Mouse (Mus musculus) lung, embryonic 14.5 days (tissue): ENCODE measurements around the gene Tiam2. TPM values are rescaled to one million over a fixed set of nuclear protein-coding genes. Genes with fewer than 3 reads are reported as not detected.
A peak's percentile ranks its signal among the peaks of the same experiment; 100 is the strongest.

ENCODE experiments used
- ATAC-seq: fragments of 200-750 bp; cut with Nextera tagmentation; 2 replicates; pipeline ENCODE4 v1.8.0; 2017; ENCODE audit warnings: mild to moderate bottlenecking, moderate TSS enrichment, moderate library complexity; ENCODE audit not compliant: insufficient read depth
- DNase-seq: peaks from one replicate; pipeline ENCODE4 v3.0.0-alpha.2; 2015
- H3K27ac ChIP-seq: fragments of 300-500 bp; sonication (generic); 2 replicates; pipeline ENCODE4 v1.5.1; 2014; ENCODE audit warnings: low read depth, mild to moderate bottlenecking, moderate library complexity
- H3K27me3 ChIP-seq: fragments of 300-500 bp; sonication (generic); 2 replicates; pipeline ENCODE4 v1.6.1; 2014; ENCODE audit warnings: low read length, control low read depth; ENCODE audit not compliant: insufficient read depth
- H3K36me3 ChIP-seq: fragments of 300-500 bp; sonication (generic); 2 replicates; pipeline ENCODE4 v1.6.1; 2014; ENCODE audit warnings: control low read depth; ENCODE audit not compliant: insufficient read depth
- H3K4me1 ChIP-seq: fragments of 300-500 bp; sonication (generic); 2 replicates; pipeline ENCODE4 v1.6.1; 2014; ENCODE audit warnings: antibody characterized with exemption, control low read depth; ENCODE audit not compliant: insufficient read depth
- H3K4me2 ChIP-seq: fragments of 300-500 bp; sonication (generic); 2 replicates; pipeline ENCODE4 v1.6.1; 2014; ENCODE audit warnings: mild to moderate bottlenecking
- H3K4me3 ChIP-seq: fragments of 300-500 bp; sonication (generic); 2 replicates; pipeline ENCODE4 v1.5.1; 2014; ENCODE audit warnings: low read depth, low read length
- H3K9ac ChIP-seq: fragments of 300-500 bp; sonication (generic); 2 replicates; pipeline ENCODE4 v1.6.1; 2014
- H3K9me3 ChIP-seq: fragments of 300-500 bp; sonication (generic); 2 replicates; pipeline ENCODE4 v1.6.1; 2016; ENCODE audit warnings: low read depth, low read length, control low read depth
- CTCF ChIP-seq: IDR thresholded peaks from 2 replicates; pipeline ENCODE4 v1.5.1; 2016; ENCODE audit warnings: antibody characterized with exemption, low read depth
- WGBS: fragments of 180-500 bp; shearing (Covaris S2); extraction: QIAGEN DNeasy Blood & Tissue Kit; methylation state at CpG from one replicate; pipeline ENCODE4 v1.1.7; 2014; 5-methylcytosine and 5-hydroxymethylcytosine counted together
- polyA plus RNA-seq: library from polyadenylated mRNA; unstranded; fragments of >200 nt; fragmentation: Nextera tagmentation; extraction: Ambion mirVana; gene quantifications from 2 replicates; pipeline ENCODE4 v1.2.1, GENCODE M21; 2014

Gene Tiam2
- polyA plus RNA-seq, 1 experiment from 2014 or later: 7.3 TPM

- Histone ChIP-seq H3K4me3 (no peak overlapping the region), H3K27ac (no peak overlapping the region), H3K4me2 (no peak overlapping the region), H3K4me1 (no peaks in the 10 kb centered on the region), H3K9ac (no peak overlapping the region), H3K27me3 (no peaks in the 10 kb centered on the region), H3K36me3 (no peaks in the 10 kb centered on the region), H3K9me3 (no peaks in the 10 kb centered on the region)
- ATAC-seq (no peak), DNase-seq (no peak)
- TF ChIP-seq CTCF: no peak
- 79% methylated on average over 3 of the region's 3 CpGs for WGBS
Observed at GRCm38 (mm10) chr17:3354856-3355255, 28.5 kb downstream of the Tiam2 start.

DNA sequence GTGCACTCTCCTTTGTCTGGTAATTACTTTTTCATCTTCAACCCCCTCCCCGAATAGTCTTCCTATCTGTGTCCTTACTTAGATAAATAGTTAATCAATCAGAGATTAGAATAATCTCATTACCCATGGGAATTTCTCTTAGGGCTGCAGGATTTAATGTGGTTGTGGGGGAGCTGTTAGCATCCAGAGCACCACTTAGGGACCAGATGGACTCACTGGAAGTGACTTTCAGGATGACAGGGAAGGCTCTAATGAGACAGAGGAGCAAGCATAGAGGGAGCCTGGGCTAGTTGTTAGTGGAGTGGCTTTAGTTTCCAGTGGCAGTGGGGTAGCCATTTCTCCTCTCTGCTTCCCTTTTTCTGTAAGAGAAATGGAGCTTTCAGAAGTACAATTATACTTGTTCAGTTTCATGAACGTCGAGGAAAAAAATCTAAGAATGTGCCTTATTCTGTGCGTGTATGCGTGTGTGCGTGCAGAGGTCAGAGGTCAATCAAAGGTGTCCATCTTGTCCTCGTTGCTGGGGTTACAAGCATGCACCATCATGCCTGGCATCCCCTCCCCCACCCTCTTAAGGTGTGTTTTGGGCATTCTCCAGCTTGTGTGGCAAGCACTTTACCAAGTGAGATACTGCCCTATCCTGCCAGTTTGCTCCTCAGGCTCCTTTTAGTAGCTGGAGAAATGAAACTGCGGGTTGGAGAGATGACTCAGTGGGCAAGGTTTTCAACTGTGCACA lies 30.4 kb downstream of the Tiam2 start:
- Histone ChIP-seq H3K4me1 (no peaks in the 10 kb centered on the region), H3K9ac (no peak overlapping the region), H3K9me3 (no peaks in the 10 kb centered on the region), H3K4me3 (no peak overlapping the region), H3K4me2 (no peak overlapping the region), H3K27me3 (no peaks in the 10 kb centered on the region), H3K36me3 (no peaks in the 10 kb centered on the region), H3K27ac (no peak overlapping the region)
- DNase-seq (no peak), ATAC-seq (no peak)
- 70% methylated on average over 8 of the region's 8 CpGs for WGBS
- TF ChIP-seq CTCF: no peak

DNA sequence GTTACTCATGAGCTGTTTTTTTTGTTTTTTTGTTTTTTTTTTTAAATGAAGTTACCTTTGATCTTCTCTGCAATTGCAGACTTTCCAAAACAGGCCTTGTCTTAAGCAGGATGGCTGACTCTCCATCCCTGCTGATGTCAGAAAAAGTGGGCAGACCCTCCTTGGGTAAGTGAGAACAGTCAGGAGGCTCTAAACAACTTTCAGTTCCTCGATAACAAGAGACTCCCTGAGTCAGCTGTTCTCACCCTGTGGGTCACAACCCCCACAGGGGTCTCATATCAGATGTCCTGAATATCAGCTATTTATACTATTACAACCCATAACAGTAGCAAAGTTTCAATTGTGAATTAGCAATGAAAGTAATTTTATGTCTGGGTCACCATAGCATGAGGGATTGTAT lies 33.9 kb downstream of the Tiam2 start:
- no peaks in the 10 kb centered on the region for H3K36me3 ChIP-seq
- H3K9me3 ChIP-seq: no peaks in the 10 kb centered on the region
- no peak overlapping the region for H3K9ac ChIP-seq
- no peak overlapping the region for H3K4me2 ChIP-seq
- no peak for DNase-seq
- no peak for TF ChIP-seq CTCF
- H3K4me3 ChIP-seq: no peak overlapping the region
- H3K27ac ChIP-seq: no peak overlapping the region
- WGBS: 39% methylated on average over 1 of the region's 1 CpGs
- no peaks in the 10 kb centered on the region for H3K27me3 ChIP-seq
- no peaks in the 10 kb centered on the region for H3K4me1 ChIP-seq
- ATAC-seq: no peak

GRCm38 (mm10) chr17:3361751-3362150 lies 35.4 kb downstream of the Tiam2 start:
- no peak overlapping the region for H3K9ac ChIP-seq
- no peak overlapping the region for H3K27ac ChIP-seq
- no peak for TF ChIP-seq CTCF
- DNase-seq: no peak
- 75% methylated on average over 2 of the region's 2 CpGs for WGBS
- H3K4me2 ChIP-seq: no peak overlapping the region
- no peak overlapping the region for H3K4me3 ChIP-seq
- no peak for ATAC-seq
- no peaks in the 10 kb centered on the region for H3K4me1 ChIP-seq
- H3K36me3 ChIP-seq: no peaks in the 10 kb centered on the region
- no peaks in the 10 kb centered on the region for H3K27me3 ChIP-seq
- no peaks in the 10 kb centered on the region for H3K9me3 ChIP-seq

- H3K27ac ChIP-seq: no peak overlapping the region
- no peak overlapping the region for H3K4me3 ChIP-seq
- no peaks in the 10 kb centered on the region for H3K27me3 ChIP-seq
- TF ChIP-seq CTCF: no peak
- H3K9me3 ChIP-seq: no peaks in the 10 kb centered on the region
- no peak overlapping the region for H3K4me2 ChIP-seq
- DNase-seq (no peak), ATAC-seq (no peak)
- 86% methylated on average over 2 of the region's 2 CpGs for WGBS
- H3K36me3 ChIP-seq: no peaks in the 10 kb centered on the region
- no peaks in the 10 kb centered on the region for H3K4me1 ChIP-seq
- H3K9ac ChIP-seq: no peak overlapping the region
Observed at GRCm38 (mm10) chr17:3363216-3363615, 36.8 kb downstream of the Tiam2 start.

GRCm38 (mm10) chr17:3366741-3367140 lies 40.4 kb downstream of the Tiam2 start:
- Histone ChIP-seq H3K27me3 (no peaks in the 10 kb centered on the region), H3K4me1 (0 out of 2 replicates have a peak, but pooled peaks cover 5% of the 10 kb centered on the region), H3K4me2 (no peak overlapping the region), H3K27ac (no peak overlapping the region), H3K4me3 (no peak overlapping the region), H3K36me3 (no peaks in the 10 kb centered on the region), H3K9ac (no peak overlapping the region), H3K9me3 (no peaks in the 10 kb centered on the region)
- no peak for TF ChIP-seq CTCF
- no peak for ATAC-seq
- 74% methylated on average over 3 of the region's 3 CpGs for WGBS
- DNase-seq: peak; percentile 49

GRCm38 (mm10) chr17:3368386-3368785 lies 42.0 kb downstream of the Tiam2 start:
- Histone ChIP-seq H3K4me2 (no peak overlapping the region), H3K4me1 (0 out of 2 replicates have a peak, but pooled peaks cover 5% of the 10 kb centered on the region), H3K36me3 (no peaks in the 10 kb centered on the region), H3K27me3 (no peaks in the 10 kb centered on the region), H3K4me3 (no peak overlapping the region), H3K27ac (no peak overlapping the region), H3K9ac (no peak overlapping the region), H3K9me3 (no peaks in the 10 kb centered on the region)
- WGBS: 55% methylated on average over 1 of the region's 1 CpGs
- TF ChIP-seq CTCF: no peak
- ATAC-seq: no peak
- DNase-seq: no peak

GRCm38 (mm10) chr17:3369631-3370030 lies 43.3 kb downstream of the Tiam2 start:
- WGBS: 40% methylated on average over 4 of the region's 4 CpGs
- no peak for TF ChIP-seq CTCF
- Histone ChIP-seq H3K9me3 (no peaks in the 10 kb centered on the region), H3K36me3 (no peaks in the 10 kb centered on the region), H3K9ac (no peak overlapping the region), H3K4me2 (no peak overlapping the region), H3K4me1 (0 out of 2 replicates have a peak, but pooled peaks cover 5% of the 10 kb centered on the region), H3K27me3 (no peaks in the 10 kb centered on the region), H3K27ac (no peak overlapping the region; the same call in 1 of the 2 replicates), H3K4me3 (no peak overlapping the region)
- DNase-seq: peak; percentile 55
- ATAC-seq: peak; percentile 31; the same call in 1 of the 2 replicates
